Mouse (Mus musculus): ENCODE measurements at regions not wholly inside any gene's neighbourhood (a gene's known extent, or its start where the extent isn't known, plus 50 kb on each side); places are given as distances from the start of the nearest gene placed in this dataset.

GRCm38 (mm10) chr9:101411532-101411880 lies 159.9 kb upstream of the Ppp2r3a start:
- Histone ChIP-seq H3K4me1 (ENCODE audit: control insufficient read depth, insufficient read depth, low read length) (peaks cover 14% of the 10 kb centered on the region), H3K9ac (replicated peaks; ENCODE audit: low read depth, low read length) (no peak overlapping the region), H3K4me2 (ENCODE audit: low read depth, low read length) (no peak overlapping the region), H3K36me3 (ENCODE audit: control insufficient read depth, insufficient read depth, low read length) (no peaks in the 10 kb centered on the region), H3K4me3 (ENCODE audit: low read depth, low read length) (no peak overlapping the region), H3K9me3 (ENCODE audit: control insufficient read depth, low read length) (no peaks in the 10 kb centered on the region), H3K27ac (ENCODE audit: low read depth, low read length) (no peak overlapping the region), H3K27me3 (ENCODE audit: control insufficient read depth, insufficient read depth, low read length) (no peaks in the 10 kb centered on the region)
- WGBS = 55% methylated on average over 5 of the region's 5 CpGs
- ATAC-seq (ENCODE audit: low read depth) = no peak

- ATAC-seq (ENCODE audit: low read depth) = no peak
- no peaks in the 10 kb centered on the region for H3K9me3 ChIP-seq (ENCODE audit: control insufficient read depth, low read length)
- H3K4me1 ChIP-seq (ENCODE audit: control insufficient read depth, insufficient read depth, low read length) = peaks cover 14% of the 10 kb centered on the region
- H3K27me3 ChIP-seq (ENCODE audit: control insufficient read depth, insufficient read depth, low read length) = no peaks in the 10 kb centered on the region
- no peaks in the 10 kb centered on the region for H3K36me3 ChIP-seq (ENCODE audit: control insufficient read depth, insufficient read depth, low read length)
- no peak overlapping the region for H3K9ac ChIP-seq (replicated peaks; ENCODE audit: low read depth, low read length)
- no peak overlapping the region for H3K4me2 ChIP-seq (ENCODE audit: low read depth, low read length)
- WGBS = 60% methylated on average over 21 of the region's 21 CpGs
- no peak overlapping the region for H3K4me3 ChIP-seq (ENCODE audit: low read depth, low read length)
- no peak overlapping the region for H3K27ac ChIP-seq (ENCODE audit: low read depth, low read length)
These were observed 159.4 kb upstream of the Ppp2r3a start for GRCm38 (mm10) chr9:101410783-101411531.

- Histone ChIP-seq H3K4me3 (ENCODE audit: low read depth, low read length) (no peak overlapping the region), H3K27me3 (ENCODE audit: control insufficient read depth, insufficient read depth, low read length) (no peaks in the 10 kb centered on the region), H3K36me3 (ENCODE audit: control insufficient read depth, insufficient read depth, low read length) (no peaks in the 10 kb centered on the region), H3K27ac (ENCODE audit: low read depth, low read length) (no peak overlapping the region), H3K4me2 (ENCODE audit: low read depth, low read length) (no peak overlapping the region), H3K9ac (replicated peaks; ENCODE audit: low read depth, low read length) (no peak overlapping the region), H3K9me3 (ENCODE audit: control insufficient read depth, low read length) (no peaks in the 10 kb centered on the region), H3K4me1 (ENCODE audit: control insufficient read depth, insufficient read depth, low read length) (peaks cover 14% of the 10 kb centered on the region)
- no peak for ATAC-seq (ENCODE audit: low read depth)
- 49% methylated on average over 3 of the region's 3 CpGs for WGBS
These were observed 158.8 kb upstream of the Ppp2r3a start for GRCm38 (mm10) chr9:101410348-101410747.

- Histone ChIP-seq H3K4me3 (ENCODE audit: low read depth, low read length) (no peak overlapping the region), H3K27me3 (ENCODE audit: control insufficient read depth, insufficient read depth, low read length) (no peaks in the 10 kb centered on the region), H3K9me3 (ENCODE audit: control insufficient read depth, low read length) (no peaks in the 10 kb centered on the region), H3K4me1 (ENCODE audit: control insufficient read depth, insufficient read depth, low read length) (peaks cover 20% of the 10 kb centered on the region), H3K4me2 (ENCODE audit: low read depth, low read length) (no peak overlapping the region), H3K9ac (replicated peaks; ENCODE audit: low read depth, low read length) (no peak overlapping the region), H3K36me3 (ENCODE audit: control insufficient read depth, insufficient read depth, low read length) (no peaks in the 10 kb centered on the region), H3K27ac (ENCODE audit: low read depth, low read length) (peak overlapping the region; percentile 80)
- ATAC-seq (ENCODE audit: low read depth) = no peak
- WGBS = 87% methylated on average over 1 of the region's 1 CpGs
These were observed 156.5 kb upstream of the Ppp2r3a start for GRCm38 (mm10) chr9:101408116-101408515.

GRCm38 (mm10) chr9:101407141-101407540 lies 155.5 kb upstream of the Ppp2r3a start:
- no peaks in the 10 kb centered on the region for H3K27me3 ChIP-seq (ENCODE audit: control insufficient read depth, insufficient read depth, low read length)
- H3K4me1 ChIP-seq (ENCODE audit: control insufficient read depth, insufficient read depth, low read length) = peaks cover 27% of the 10 kb centered on the region
- H3K9ac ChIP-seq (replicated peaks; ENCODE audit: low read depth, low read length) = no peak overlapping the region
- H3K4me3 ChIP-seq (ENCODE audit: low read depth, low read length) = no peak overlapping the region
- peak overlapping the region; percentile 16; the same call in 1 of the 2 replicates for H3K4me2 ChIP-seq (ENCODE audit: low read depth, low read length)
- no peaks in the 10 kb centered on the region for H3K9me3 ChIP-seq (ENCODE audit: control insufficient read depth, low read length)
- peak; percentile 84; the same call in 1 of the 2 replicates for ATAC-seq (ENCODE audit: low read depth)
- peak overlapping the region; percentile 80 for H3K27ac ChIP-seq (ENCODE audit: low read depth, low read length)
- WGBS = 26% methylated on average over 5 of the region's 5 CpGs
- H3K36me3 ChIP-seq (ENCODE audit: control insufficient read depth, insufficient read depth, low read length) = no peaks in the 10 kb centered on the region

- ATAC-seq (ENCODE audit: low read depth) = peak; percentile 36; the same call in 1 of the 2 replicates
- Histone ChIP-seq H3K9ac (replicated peaks; ENCODE audit: low read depth, low read length) (no peak overlapping the region), H3K4me3 (ENCODE audit: low read depth, low read length) (no peak overlapping the region), H3K4me1 (ENCODE audit: control insufficient read depth, insufficient read depth, low read length) (peaks cover 27% of the 10 kb centered on the region), H3K4me2 (ENCODE audit: low read depth, low read length) (no peak overlapping the region), H3K27ac (ENCODE audit: low read depth, low read length) (no peak overlapping the region), H3K9me3 (ENCODE audit: control insufficient read depth, low read length) (no peaks in the 10 kb centered on the region), H3K27me3 (ENCODE audit: control insufficient read depth, insufficient read depth, low read length) (no peaks in the 10 kb centered on the region), H3K36me3 (ENCODE audit: control insufficient read depth, insufficient read depth, low read length) (no peaks in the 10 kb centered on the region)
- WGBS = 40% methylated on average over 13 of the region's 13 CpGs
These were observed 153.0 kb upstream of the Ppp2r3a start for GRCm38 (mm10) chr9:101404441-101405081.

GRCm38 (mm10) chr9:101404034-101404433 lies 152.4 kb upstream of the Ppp2r3a start:
- no peak for ATAC-seq (ENCODE audit: low read depth)
- no peak overlapping the region for H3K4me2 ChIP-seq (ENCODE audit: low read depth, low read length)
- H3K4me3 ChIP-seq (ENCODE audit: low read depth, low read length) = no peak overlapping the region
- H3K9me3 ChIP-seq (ENCODE audit: control insufficient read depth, low read length) = no peaks in the 10 kb centered on the region
- no peak overlapping the region for H3K27ac ChIP-seq (ENCODE audit: low read depth, low read length)
- no peaks in the 10 kb centered on the region for H3K27me3 ChIP-seq (ENCODE audit: control insufficient read depth, insufficient read depth, low read length)
- H3K4me1 ChIP-seq (ENCODE audit: control insufficient read depth, insufficient read depth, low read length) = peaks cover 27% of the 10 kb centered on the region
- H3K36me3 ChIP-seq (ENCODE audit: control insufficient read depth, insufficient read depth, low read length) = no peaks in the 10 kb centered on the region
- WGBS = 67% methylated on average over 3 of the region's 3 CpGs
- H3K9ac ChIP-seq (replicated peaks; ENCODE audit: low read depth, low read length) = no peak overlapping the region

- Histone ChIP-seq H3K27ac (ENCODE audit: low read depth, low read length) (no peak overlapping the region), H3K4me1 (ENCODE audit: control insufficient read depth, insufficient read depth, low read length) (peaks cover 25% of the 10 kb centered on the region), H3K4me3 (ENCODE audit: low read depth, low read length) (no peak overlapping the region), H3K27me3 (ENCODE audit: control insufficient read depth, insufficient read depth, low read length) (no peaks in the 10 kb centered on the region), H3K9me3 (ENCODE audit: control insufficient read depth, low read length) (no peaks in the 10 kb centered on the region), H3K4me2 (ENCODE audit: low read depth, low read length) (no peak overlapping the region), H3K36me3 (ENCODE audit: control insufficient read depth, insufficient read depth, low read length) (no peaks in the 10 kb centered on the region), H3K9ac (replicated peaks; ENCODE audit: low read depth, low read length) (no peak overlapping the region)
- ATAC-seq (ENCODE audit: low read depth) = no peak
- WGBS = 23% methylated on average over 9 of the region's 9 CpGs
These were observed 151.1 kb upstream of the Ppp2r3a start for GRCm38 (mm10) chr9:101402544-101403194.

GRCm38 (mm10) chr9:101401416-101401815 lies 149.8 kb upstream of the Ppp2r3a start:
- 80% methylated on average over 9 of the region's 9 CpGs for WGBS
- ATAC-seq (ENCODE audit: low read depth) = no peak

More at GRCm38 (mm10) chr9:101401416-101401815, 149.8 kb upstream of the Ppp2r3a start:
- H3K9me3 ChIP-seq (ENCODE audit: control insufficient read depth, low read length) = no peaks in the 10 kb centered on the region
- H3K4me3 ChIP-seq (ENCODE audit: low read depth, low read length) = no peak overlapping the region
- H3K36me3 ChIP-seq (ENCODE audit: control insufficient read depth, insufficient read depth, low read length) = no peaks in the 10 kb centered on the region
- peaks cover 14% of the 10 kb centered on the region; the same call in 1 of the 2 replicates for H3K4me1 ChIP-seq (ENCODE audit: control insufficient read depth, insufficient read depth, low read length)
- no peaks in the 10 kb centered on the region for H3K27me3 ChIP-seq (ENCODE audit: control insufficient read depth, insufficient read depth, low read length)
- no peak overlapping the region for H3K9ac ChIP-seq (replicated peaks; ENCODE audit: low read depth, low read length)
- H3K4me2 ChIP-seq (ENCODE audit: low read depth, low read length) = no peak overlapping the region
- no peak overlapping the region for H3K27ac ChIP-seq (ENCODE audit: low read depth, low read length)

All from neural tube, embryonic 14.5 days (tissue).